Mouse (Mus musculus) midbrain, embryonic 12.5 days (tissue): Measurements from ENCODE around the gene Olfr376. TPM values are rescaled to one million over a fixed set of nuclear protein-coding genes. Genes with fewer than 3 reads are reported as not detected.

Experiments
- ATAC-seq: fragments of 200-750 bp; cut with Nextera tagmentation; 2 replicates; pipeline ENCODE4 v1.8.0; 2017; ENCODE audit warnings: low read depth, moderate TSS enrichment, moderate library complexity; ENCODE audit not compliant: low FRiP score
- H3K27ac ChIP-seq: fragments of 300-500 bp; sonication (generic); replicated peaks from 2 replicates; pipeline ENCODE4 v1.5.1; 2016; ENCODE audit warnings: mild to moderate bottlenecking
- H3K27me3 ChIP-seq: fragments of 300-500 bp; sonication (generic); 2 replicates; pipeline ENCODE4 v1.6.1; 2016; ENCODE audit warnings: mild to moderate bottlenecking
- H3K36me3 ChIP-seq: fragments of 300-500 bp; sonication (generic); 2 replicates; pipeline ENCODE4 v1.6.1; 2016
- H3K4me1 ChIP-seq: fragments of 300-500 bp; sonication (generic); 2 replicates; pipeline ENCODE4 v1.6.1; 2016
- H3K4me2 ChIP-seq: fragments of 300-500 bp; sonication (generic); replicated peaks from 2 replicates; pipeline ENCODE4 v1.6.1; 2016; ENCODE audit warnings: mild to moderate bottlenecking, moderate library complexity
- H3K4me3 ChIP-seq: fragments of 300-500 bp; sonication (generic); 2 replicates; pipeline ENCODE4 v1.5.1; 2016; ENCODE audit warnings: mild to moderate bottlenecking
- H3K9ac ChIP-seq: fragments of 300-500 bp; sonication (generic); replicated peaks from 2 replicates; pipeline ENCODE4 v1.6.1; 2016; ENCODE audit warnings: mild to moderate bottlenecking, moderate library complexity
- H3K9me3 ChIP-seq: fragments of 300-500 bp; sonication (generic); 2 replicates; pipeline ENCODE4 v1.6.1; 2016; ENCODE audit warnings: mild to moderate bottlenecking
- WGBS: fragments of 180-500 bp; shearing (Covaris S2); methylation state at CpG from one replicate; pipeline ENCODE4 v1.1.7; 2016; 5-methylcytosine and 5-hydroxymethylcytosine counted together
- polyA plus RNA-seq: library from polyadenylated mRNA; unstranded; fragments of >200 nt; fragmentation: Nextera tagmentation; extraction: Ambion mirVana; gene quantifications from 2 replicates; pipeline ENCODE4 v1.2.1, GENCODE M21; 2016

Gene Olfr376
- not detected in 2 replicates for polyA plus RNA-seq

GRCm38 (mm10) chr11:73370946-73371345 is at the start of gene Olfr376:
Gene Olfr376, plus strand, starts transcription at chr11:73371246.
- Histone ChIP-seq H3K4me3 (no peak within 1 kb of the TSS), H3K4me2 (no peak within 1 kb of the TSS), H3K27me3 (no peaks in the 10 kb centered on the region), H3K27ac (no peak within 1 kb of the TSS), H3K9ac (no peak within 1 kb of the TSS), H3K36me3 (no peaks in the 10 kb centered on the region), H3K4me1 (no peaks in the 10 kb centered on the region), H3K9me3 (peaks cover 4% of the 10 kb centered on the region; the same call in 1 of the 2 replicates)
- ATAC-seq: no peak
- WGBS: 93% methylated on average over 2 of the region's 2 CpGs

- Histone ChIP-seq H3K9me3 (no peaks in the 10 kb centered on the region), H3K36me3 (no peaks in the 10 kb centered on the region), H3K4me3 (no peak overlapping the region), H3K27me3 (no peaks in the 10 kb centered on the region), H3K4me1 (no peaks in the 10 kb centered on the region), H3K9ac (no peak overlapping the region), H3K4me2 (no peak overlapping the region), H3K27ac (no peak overlapping the region)
- no peak for ATAC-seq
- WGBS: 75% methylated on average over 9 of the region's 9 CpGs
Observed at GRCm38 (mm10) chr11:73323906-73324830, 46.9 kb upstream of the Olfr376 start.

GRCm38 (mm10) chr11:73326485-73326886 is 44.6 kb upstream of the Olfr376 start:
- Histone ChIP-seq H3K9ac (no peak overlapping the region), H3K4me2 (no peak overlapping the region), H3K27ac (no peak overlapping the region), H3K9me3 (no peaks in the 10 kb centered on the region; the same call in 1 of the 2 replicates), H3K36me3 (no peaks in the 10 kb centered on the region), H3K4me1 (no peaks in the 10 kb centered on the region), H3K27me3 (no peaks in the 10 kb centered on the region), H3K4me3 (no peak overlapping the region)
- 70% methylated on average over 12 of the region's 12 CpGs for WGBS
- ATAC-seq: no peak

- Histone ChIP-seq H3K9me3 (no peaks in the 10 kb centered on the region; the same call in 1 of the 2 replicates), H3K36me3 (no peaks in the 10 kb centered on the region), H3K4me3 (no peak overlapping the region), H3K4me2 (no peak overlapping the region), H3K27me3 (no peaks in the 10 kb centered on the region), H3K9ac (no peak overlapping the region), H3K27ac (no peak overlapping the region), H3K4me1 (no peaks in the 10 kb centered on the region)
- no peak for ATAC-seq
- WGBS: 82% methylated on average over 4 of the region's 4 CpGs
Observed at GRCm38 (mm10) chr11:73327361-73327760, 43.7 kb upstream of the Olfr376 start.

GRCm38 (mm10) chr11:73329442-73329841 is 41.6 kb upstream of the Olfr376 start, which contains the start of the genes Aspa, Gm49340 and Spata22:
Gene Aspa, minus strand, starts transcription at chr11:73329596.
Gene Gm49340, plus strand, starts transcription at chr11:73329741.
Gene Spata22, plus strand, starts transcription at chr11:73329741.
- no peak for ATAC-seq
- H3K27me3 ChIP-seq: no peaks in the 10 kb centered on the region
- WGBS: 82% methylated on average over 27 of the region's 27 CpGs
- no peaks in the 10 kb centered on the region for H3K36me3 ChIP-seq
- H3K9ac ChIP-seq: no peak within 1 kb of the TSS
- H3K9me3 ChIP-seq: no peaks in the 10 kb centered on the region; the same call in 1 of the 2 replicates
- no peak within 1 kb of the TSS for H3K4me3 ChIP-seq
- no peak within 1 kb of the TSS for H3K27ac ChIP-seq
- no peak within 1 kb of the TSS for H3K4me2 ChIP-seq
- H3K4me1 ChIP-seq: no peaks in the 10 kb centered on the region

- no peaks in the 10 kb centered on the region for H3K4me1 ChIP-seq
- 62% methylated on average over 2 of the region's 2 CpGs for WGBS
- no peak for ATAC-seq
Observed at GRCm38 (mm10) chr11:73333357-73333756, 37.7 kb upstream of the Olfr376 start.

GRCm38 (mm10) chr11:73336919-73337318 is 34.1 kb upstream of the Olfr376 start:
- whole genome bisulfite sequencing: 86% methylated on average over 4 of the region's 4 CpGs
- Histone ChIP-seq H3K36me3 (no peaks in the 10 kb centered on the region), H3K4me3 (no peak overlapping the region), H3K9ac (no peak overlapping the region), H3K27ac (no peak overlapping the region), H3K9me3 (no peaks in the 10 kb centered on the region), H3K4me2 (no peak overlapping the region), H3K4me1 (no peaks in the 10 kb centered on the region), H3K27me3 (no peaks in the 10 kb centered on the region)
- no peak for ATAC-seq

More at GRCm38 (mm10) chr11:73333357-73333756, 37.7 kb upstream of the Olfr376 start:
- no peaks in the 10 kb centered on the region for H3K27me3 ChIP-seq
- H3K4me3 ChIP-seq: no peak overlapping the region
- no peak overlapping the region for H3K27ac ChIP-seq
- no peak overlapping the region for H3K4me2 ChIP-seq
- H3K9me3 ChIP-seq: no peaks in the 10 kb centered on the region; the same call in 1 of the 2 replicates
- no peak overlapping the region for H3K9ac ChIP-seq
- no peaks in the 10 kb centered on the region for H3K36me3 ChIP-seq

GRCm38 (mm10) chr11:73350483-73350882 is 20.6 kb upstream of the Olfr376 start, which contains the start of gene Olfr20:
Gene Olfr20, plus strand, starts transcription at chr11:73350783.
- no peaks in the 10 kb centered on the region for H3K4me1 ChIP-seq
- H3K36me3 ChIP-seq: no peaks in the 10 kb centered on the region
- WGBS: 51% methylated on average over 3 of the region's 3 CpGs
- no peak within 1 kb of the TSS for H3K4me2 ChIP-seq
- no peak within 1 kb of the TSS for H3K27ac ChIP-seq
- no peaks in the 10 kb centered on the region for H3K9me3 ChIP-seq
- no peak within 1 kb of the TSS for H3K4me3 ChIP-seq
- no peak within 1 kb of the TSS for H3K9ac ChIP-seq
- ATAC-seq: no peak
- no peaks in the 10 kb centered on the region for H3K27me3 ChIP-seq

GRCm38 (mm10) chr11:73395374-73395773 is 24.3 kb downstream of the Olfr376 start:
- no peak overlapping the region for H3K27ac ChIP-seq
- 67% methylated on average over 4 of the region's 4 CpGs for WGBS

GRCm38 (mm10) chr11:73399514-73399913 is 28.5 kb downstream of the Olfr376 start, which contains the start of gene Olfr1:
Gene Olfr1, minus strand, starts transcription at chr11:73399614.
- H3K4me3 ChIP-seq: no peak within 1 kb of the TSS
- no peak within 1 kb of the TSS for H3K27ac ChIP-seq
- no peaks in the 10 kb centered on the region for H3K27me3 ChIP-seq
- no peak within 1 kb of the TSS for H3K9ac ChIP-seq
- H3K9me3 ChIP-seq: no peaks in the 10 kb centered on the region
- H3K36me3 ChIP-seq: no peaks in the 10 kb centered on the region
- H3K4me1 ChIP-seq: no peaks in the 10 kb centered on the region
- no peak within 1 kb of the TSS for H3K4me2 ChIP-seq
- ATAC-seq: no peak

More at GRCm38 (mm10) chr11:73395374-73395773, 24.3 kb downstream of the Olfr376 start:
- no peak for ATAC-seq
- Histone ChIP-seq H3K4me3 (no peak overlapping the region), H3K36me3 (no peaks in the 10 kb centered on the region), H3K4me1 (no peaks in the 10 kb centered on the region), H3K9me3 (no peaks in the 10 kb centered on the region), H3K9ac (no peak overlapping the region), H3K27me3 (no peaks in the 10 kb centered on the region), H3K4me2 (no peak overlapping the region)
